Mouse (Mus musculus) liver, adult 2 months (tissue): ENCODE measurements at regions not wholly inside any gene's neighbourhood (a gene's known extent, or its start where the extent isn't known, plus 50 kb on each side); places are given as distances from the start of the nearest gene placed in this dataset.

ENCODE experiments used
- CTCF ChIP-seq: fragments of 200-500 bp; IDR thresholded peaks from 2 replicates; pipeline ENCODE4 v1.5.1; 2011; ENCODE audit warnings: low read depth, low read length, control low read depth
- POLR2A ChIP-seq: fragments of 200-500 bp; IDR thresholded peaks from 2 replicates; pipeline ENCODE4 v1.6.1; 2011; ENCODE audit warnings: low read length, control low read depth; ENCODE audit not compliant: insufficient read depth; ENCODE audit errors: extremely low read depth

DNA sequence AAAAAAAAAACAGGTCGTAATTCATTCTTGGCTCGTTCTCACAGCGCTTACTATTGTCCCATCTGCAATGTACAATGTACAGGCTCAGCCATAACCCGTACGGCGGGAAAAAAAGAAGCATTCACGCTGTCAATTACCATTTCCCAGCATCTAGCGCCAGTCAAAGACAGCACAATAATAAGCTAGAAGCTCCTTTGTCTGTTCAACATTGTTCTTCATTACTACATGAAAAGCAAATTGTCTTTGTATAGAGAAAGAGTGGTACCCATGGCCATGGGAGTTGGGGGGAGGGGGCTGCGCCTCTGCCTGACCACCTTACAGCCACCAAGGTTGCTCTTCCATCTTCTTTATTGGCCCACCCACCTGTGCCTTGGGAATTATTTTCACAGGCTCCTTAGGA, 99.7 kb upstream of the Id4 start:
- TF ChIP-seq POLR2A = no peak
- TF ChIP-seq CTCF = no peak
